Mouse (Mus musculus) bone marrow, adult 2 months (tissue): Measurements from ENCODE around the gene Ear6.

Experiments
- CTCF ChIP-seq: fragments of 200-500 bp; IDR thresholded peaks from 2 replicates; pipeline ENCODE4 v1.5.1; 2011; ENCODE audit warnings: low read length, control low read depth; ENCODE audit not compliant: control insufficient read depth, insufficient read depth
- POLR2A ChIP-seq: fragments of 200-500 bp; IDR thresholded peaks from 2 replicates; pipeline ENCODE4 v1.6.1; 2011; ENCODE audit warnings: low read depth, mild to moderate bottlenecking, control low read depth, low read length, borderline replicate concordance; ENCODE audit not compliant: control insufficient read depth

- TF ChIP-seq CTCF (no peak), POLR2A (no peak)
Measured at GRCm38 (mm10) chr14:51903782-51904181, 50.3 kb downstream of the Ear6 start.
